Mouse (Mus musculus): ENCODE data around the gene Slc3a2. TPM values are rescaled to one million over a fixed set of nuclear protein-coding genes. Genes with fewer than 3 reads are reported as not detected.

Slc3a2 gene
- polyA plus RNA-seq, 1 experiment from 2014 or later: 118 TPM

DNA sequence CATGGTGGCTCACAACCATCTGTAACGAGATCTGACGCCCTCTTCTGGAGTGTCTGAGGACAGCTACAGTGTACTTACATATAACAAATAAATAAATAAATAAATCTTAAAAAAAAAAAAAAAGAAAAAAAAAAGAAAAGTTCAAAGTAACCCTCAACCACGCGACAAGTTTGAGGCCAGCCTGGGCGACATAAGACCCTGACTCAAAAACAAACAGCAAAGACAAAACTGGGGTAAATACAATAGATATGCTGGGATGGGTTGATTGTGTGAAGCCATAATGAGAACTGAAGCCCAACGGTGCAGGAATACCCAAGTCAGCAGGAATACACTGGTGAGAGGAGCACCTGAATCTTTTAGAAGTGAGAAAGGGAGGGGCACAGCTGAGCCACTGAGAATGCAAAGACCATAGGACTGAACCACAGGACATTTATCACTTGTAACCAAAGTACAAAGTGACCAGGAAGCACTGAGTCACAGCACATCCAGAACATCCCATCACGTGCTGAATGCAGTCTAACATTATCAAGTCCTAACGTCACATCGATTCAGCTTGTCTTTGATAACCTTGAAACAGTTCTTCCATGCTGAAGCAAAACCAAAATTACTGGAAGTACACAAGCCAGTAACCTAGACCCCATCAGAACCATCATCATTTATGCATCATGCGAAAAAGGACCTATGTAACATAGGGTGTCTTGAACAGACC is 6.2 kb downstream of the Slc3a2 start:
- no peaks in the 10 kb centered on the region for H3K9me3 ChIP-seq (replicated peaks)
- peak overlapping the region; percentile 7; the same call in 1 of the 2 replicates for H3K9ac ChIP-seq
- H3K27ac ChIP-seq: peak overlapping the region; percentile 99
- H3K27me3 ChIP-seq: no peaks in the 10 kb centered on the region
- WGBS (ENCODE audit: insufficient replicate concordance): 72% methylated on average over 9 of the region's 10 CpGs
- no peak for ATAC-seq (ENCODE audit: low read depth)
- peaks cover 7% of the 10 kb centered on the region for H3K36me3 ChIP-seq
- DNase-seq: no peak
- H3K4me3 ChIP-seq (replicated peaks): no peak overlapping the region
- peaks cover 73% of the 10 kb centered on the region for H3K4me1 ChIP-seq (replicated peaks)
- H3K4me2 ChIP-seq: no peak overlapping the region; the same call in 1 of the 2 replicates

DNA sequence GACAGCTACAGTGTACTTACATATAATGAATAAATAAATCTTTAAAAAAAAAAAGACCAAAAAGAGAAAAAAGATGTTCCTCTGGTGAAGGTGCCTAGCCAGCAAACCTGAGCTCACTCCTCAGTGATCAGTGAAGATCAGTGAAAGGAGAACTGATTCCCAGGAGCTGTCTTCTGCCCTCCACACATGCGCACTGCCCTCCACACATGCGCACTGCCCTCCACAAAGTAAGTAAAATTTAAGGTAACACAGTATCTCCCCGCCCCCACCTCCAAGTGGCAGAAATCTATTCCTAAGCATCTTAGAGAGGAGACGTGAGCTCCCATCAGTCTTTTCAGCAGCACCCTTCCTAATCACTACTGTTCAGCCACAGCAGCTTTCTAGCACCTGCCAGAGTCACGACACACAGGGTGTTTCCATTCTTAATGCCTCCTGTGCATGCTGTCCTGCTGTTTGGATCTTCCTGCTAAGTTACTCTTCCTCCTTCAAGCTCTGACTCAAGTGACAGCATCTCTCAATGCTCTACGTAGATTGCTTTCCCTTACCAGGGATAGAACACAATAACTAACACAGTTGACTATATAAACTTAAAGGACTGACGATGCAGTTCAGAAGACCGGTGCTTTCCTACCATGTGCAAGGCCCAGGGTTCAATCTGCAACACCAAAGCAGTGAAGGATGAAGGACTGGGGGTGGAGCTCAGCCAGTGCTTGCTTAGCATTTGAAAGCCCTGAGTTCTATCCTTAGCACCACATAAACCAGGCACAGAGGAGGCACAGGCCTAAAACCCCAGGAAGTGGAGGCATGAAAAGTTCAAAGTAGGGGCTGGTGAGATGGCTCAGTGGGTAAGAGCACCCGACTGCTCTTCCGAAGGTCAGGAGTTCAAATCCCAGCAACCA is 7.1 kb downstream of the Slc3a2 start:
- H3K4me3 ChIP-seq (replicated peaks): peak overlapping the region; percentile 9
- H3K9ac ChIP-seq: peak overlapping the region; percentile 57
- H3K36me3 ChIP-seq: peaks cover 15% of the 10 kb centered on the region
- no peaks in the 10 kb centered on the region for H3K9me3 ChIP-seq (replicated peaks)
- H3K4me1 ChIP-seq (replicated peaks): peaks cover 73% of the 10 kb centered on the region
- no peaks in the 10 kb centered on the region for H3K27me3 ChIP-seq
- ATAC-seq (ENCODE audit: low read depth) (peak; percentile 36), DNase-seq (peak; percentile 62)
- peak overlapping the region; percentile 89 for H3K4me2 ChIP-seq
- H3K27ac ChIP-seq: peak overlapping the region; percentile 99
- WGBS (ENCODE audit: insufficient replicate concordance): 65% methylated on average over 10 of the region's 10 CpGs

DNA sequence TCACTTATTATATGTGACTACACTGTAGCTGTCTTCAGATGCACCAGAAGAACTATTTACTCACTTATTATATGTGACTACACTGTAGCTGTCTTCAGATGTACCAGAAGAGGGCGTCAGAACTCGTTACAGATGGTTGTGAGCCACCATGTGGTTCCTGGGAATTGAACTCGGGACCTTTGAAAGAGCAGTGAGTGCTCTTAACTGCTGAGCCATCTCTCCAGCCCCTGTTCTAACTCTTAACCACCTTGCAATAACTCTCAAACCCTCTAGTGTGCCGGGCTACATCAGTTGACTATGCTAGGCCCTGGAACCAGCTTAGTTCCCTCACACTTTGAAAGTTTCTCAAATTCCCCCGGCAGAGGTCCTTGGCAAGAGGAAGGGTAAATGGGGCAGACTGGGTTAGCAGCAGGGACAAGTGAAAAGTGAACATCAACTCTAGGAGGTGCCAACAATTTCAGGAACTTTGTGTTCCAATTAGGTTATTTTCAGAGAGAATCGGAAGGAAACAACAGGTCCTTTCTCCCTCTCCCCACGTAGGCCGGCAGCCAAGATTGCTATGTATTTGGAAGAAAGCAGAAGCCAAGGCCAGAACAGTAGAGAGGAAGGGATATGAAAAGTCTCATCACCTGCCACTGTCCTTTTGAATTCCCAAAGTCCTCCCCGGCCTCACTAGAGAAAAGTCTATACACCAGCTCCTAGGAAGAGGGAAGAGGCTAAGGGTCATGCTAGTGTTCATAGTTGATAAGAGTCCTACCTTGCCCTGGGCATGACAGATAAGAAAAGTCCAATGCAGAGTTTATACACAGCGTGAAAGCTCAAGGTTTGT is 8.3 kb downstream of the Slc3a2 start:
- peak; percentile 82 for DNase-seq
- 34% methylated on average over 10 of the region's 10 CpGs for WGBS (ENCODE audit: insufficient replicate concordance)
- Histone ChIP-seq H3K4me1 (replicated peaks) (peaks cover 75% of the 10 kb centered on the region), H3K36me3 (peaks cover 28% of the 10 kb centered on the region), H3K9me3 (replicated peaks) (no peaks in the 10 kb centered on the region), H3K4me3 (replicated peaks) (peak overlapping the region; percentile 90), H3K27ac (peak overlapping the region; percentile 99), H3K27me3 (no peaks in the 10 kb centered on the region), H3K4me2 (peak overlapping the region; percentile 89), H3K9ac (peak overlapping the region; percentile 94)
- ATAC-seq (ENCODE audit: low read depth): peak; percentile 80

DNA sequence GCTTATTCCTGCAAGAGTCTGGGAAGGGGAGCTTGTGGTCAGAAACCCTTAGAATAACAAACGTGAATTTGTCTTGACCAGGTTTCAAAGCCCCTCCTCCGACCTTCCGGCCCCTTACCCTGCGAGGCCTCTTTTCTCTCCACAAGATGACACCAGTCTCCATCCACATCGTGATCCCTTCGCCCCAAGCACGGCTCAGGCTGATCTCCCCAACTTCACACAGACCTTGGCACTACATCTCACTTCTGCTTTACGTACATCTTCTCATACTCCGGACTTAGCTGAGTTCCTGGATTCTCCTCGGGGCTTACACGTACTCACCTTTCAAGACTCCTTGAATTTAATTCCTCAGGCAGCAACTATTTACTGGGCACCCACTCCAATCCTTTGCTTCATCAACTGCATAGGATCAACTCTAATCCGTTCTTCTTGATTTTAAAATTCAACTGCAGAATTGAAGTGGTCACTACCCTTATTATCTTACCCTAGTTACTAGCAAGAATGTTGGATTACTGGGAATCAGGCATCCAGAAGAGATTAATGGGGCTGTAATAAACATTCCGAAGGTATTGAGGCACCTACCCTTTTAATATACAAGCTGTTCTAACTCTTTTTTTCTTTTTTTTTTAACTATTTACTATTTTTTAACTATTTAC is 9.0 kb downstream of the Slc3a2 start:
- 6% methylated on average over 13 of the region's 13 CpGs for WGBS (ENCODE audit: insufficient replicate concordance)
- peak overlapping the region; percentile 90 for H3K4me3 ChIP-seq (replicated peaks)
- H3K9me3 ChIP-seq (replicated peaks): no peaks in the 10 kb centered on the region
- H3K27ac ChIP-seq: peak overlapping the region; percentile 99
- H3K27me3 ChIP-seq: no peaks in the 10 kb centered on the region
- peak overlapping the region; percentile 89 for H3K4me2 ChIP-seq
- DNase-seq (no peak), ATAC-seq (ENCODE audit: low read depth) (peak; percentile 21)
- peaks cover 82% of the 10 kb centered on the region for H3K4me1 ChIP-seq (replicated peaks)
- H3K36me3 ChIP-seq: peaks cover 35% of the 10 kb centered on the region
- H3K9ac ChIP-seq: peak overlapping the region; percentile 94

DNA sequence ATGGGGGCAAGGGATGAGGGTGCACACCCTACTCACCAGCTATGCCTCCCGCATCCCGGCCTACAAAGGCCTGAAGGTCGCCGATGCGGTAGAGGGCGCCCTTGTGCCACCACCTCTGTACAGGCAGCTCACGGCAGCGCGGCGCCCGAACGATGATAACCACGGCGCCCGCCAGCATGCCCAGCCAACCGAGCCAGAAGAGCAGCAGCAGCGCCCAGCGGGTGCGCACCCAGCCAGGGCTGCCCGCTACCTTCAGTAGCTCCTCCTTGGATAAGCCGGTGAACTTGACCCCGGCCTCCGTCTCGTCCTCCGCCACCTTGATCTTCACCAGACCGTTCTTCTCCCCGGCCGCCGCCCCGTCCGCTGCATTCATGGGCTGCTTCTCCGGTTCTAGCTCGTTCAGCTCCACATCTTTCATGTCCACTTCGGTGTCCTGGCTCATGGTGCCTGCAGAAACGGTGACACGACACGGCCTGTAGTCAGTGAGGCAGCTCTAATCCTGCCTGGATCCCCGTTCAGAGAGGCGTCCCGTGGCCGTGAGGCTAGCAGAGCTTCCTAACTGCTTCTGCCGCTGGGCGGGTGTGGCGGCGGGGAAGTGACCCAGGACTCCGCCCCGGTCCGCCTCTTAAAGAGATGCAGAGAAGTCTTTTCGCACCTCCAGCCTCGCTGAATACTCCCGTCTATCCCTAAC is 9.7 kb downstream of the Slc3a2 start:
- peaks cover 83% of the 10 kb centered on the region for H3K4me1 ChIP-seq (replicated peaks)
- WGBS (ENCODE audit: insufficient replicate concordance): under 1% methylated on average over 51 of the region's 51 CpGs

DNA sequence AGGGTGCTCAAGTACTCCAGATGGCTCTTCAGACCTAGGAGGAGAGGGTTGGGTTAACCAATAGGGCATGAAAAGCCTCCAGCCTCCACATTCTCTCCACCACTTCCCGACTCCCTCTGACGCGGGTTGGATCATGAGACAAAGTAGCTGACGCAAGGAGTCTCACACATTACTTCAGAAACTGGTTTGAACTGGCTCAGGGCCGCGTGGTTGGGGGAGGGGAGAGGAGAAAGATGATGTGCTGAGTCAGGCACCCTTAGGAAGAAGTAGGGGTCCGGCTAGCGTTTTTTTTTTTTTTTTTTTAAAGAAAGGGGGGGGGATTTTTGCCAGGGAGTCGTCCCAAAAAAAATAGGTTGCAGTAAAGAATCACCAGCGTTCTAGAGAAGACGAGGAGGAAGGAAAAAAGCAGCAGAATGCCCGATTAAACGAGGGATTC is 10.3 kb downstream of the Slc3a2 start:
- 1% methylated on average over 13 of the region's 13 CpGs for WGBS (ENCODE audit: insufficient replicate concordance)
- peaks cover 48% of the 10 kb centered on the region for H3K36me3 ChIP-seq
- H3K9ac ChIP-seq: peak overlapping the region; percentile 94
- peak overlapping the region; percentile 99 for H3K27ac ChIP-seq
- H3K4me3 ChIP-seq (replicated peaks): peak overlapping the region; percentile 90
- H3K9me3 ChIP-seq (replicated peaks): no peaks in the 10 kb centered on the region
- no peaks in the 10 kb centered on the region for H3K27me3 ChIP-seq
- peak overlapping the region; percentile 89 for H3K4me2 ChIP-seq
- DNase-seq (peak; percentile 75), ATAC-seq (ENCODE audit: low read depth) (peak; percentile 29)
- H3K4me1 ChIP-seq (replicated peaks): peaks cover 84% of the 10 kb centered on the region

More for the DNA sequence above, 9.7 kb downstream of the Slc3a2 start:
- DNase-seq (peak; percentile 93), ATAC-seq (ENCODE audit: low read depth) (peak; percentile 82)
- Histone ChIP-seq H3K27me3 (no peaks in the 10 kb centered on the region), H3K27ac (peak overlapping the region; percentile 99), H3K36me3 (peaks cover 42% of the 10 kb centered on the region), H3K4me2 (peak overlapping the region; percentile 89), H3K9me3 (replicated peaks) (no peaks in the 10 kb centered on the region), H3K4me3 (replicated peaks) (peak overlapping the region; percentile 90), H3K9ac (peak overlapping the region; percentile 94)

DNA sequence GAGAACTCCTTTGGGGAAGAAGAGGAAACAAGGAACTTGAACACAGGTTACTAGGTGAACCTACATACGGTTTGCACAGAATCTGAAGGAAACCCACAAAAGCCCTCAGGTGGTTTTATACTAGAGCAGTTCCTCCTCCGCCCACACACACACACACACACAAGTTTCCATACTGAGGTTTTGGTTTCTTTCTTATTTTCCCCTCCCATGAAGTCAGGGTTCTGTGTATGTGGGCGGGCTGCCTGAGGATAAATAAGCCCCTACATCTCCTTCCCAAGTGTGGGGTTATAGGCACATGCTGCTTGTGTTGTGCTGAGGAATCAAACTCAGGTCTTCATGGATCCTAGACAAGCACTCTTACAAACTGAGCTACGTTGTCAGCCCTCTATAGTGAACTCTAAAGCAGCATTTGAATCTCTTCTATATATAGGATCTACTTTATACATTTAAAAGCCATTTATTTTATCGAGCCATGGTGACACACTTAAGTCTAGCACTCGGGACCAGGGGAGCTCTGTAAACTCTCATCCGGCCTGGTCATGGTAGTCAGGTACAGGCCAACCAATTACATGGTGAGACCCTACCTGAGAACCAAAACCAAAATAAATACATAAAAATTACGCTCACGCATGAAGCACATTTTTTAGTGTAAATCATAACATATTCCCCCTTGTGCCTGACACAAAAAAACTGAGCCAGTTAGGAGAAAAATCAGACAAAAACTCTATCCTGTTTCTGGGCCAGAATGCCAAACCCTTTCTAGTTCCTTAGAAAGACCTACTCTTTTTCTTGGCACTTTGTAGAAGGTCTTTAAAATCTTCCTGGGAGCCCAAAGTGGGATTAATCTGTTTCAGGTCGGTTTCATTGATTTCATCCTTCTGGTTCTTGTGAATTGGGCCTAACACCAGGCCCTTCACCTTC is 11.0 kb downstream of the Slc3a2 start:
- WGBS (ENCODE audit: insufficient replicate concordance): 30% methylated on average over 10 of the region's 10 CpGs
- peak overlapping the region; percentile 89 for H3K4me2 ChIP-seq
- peaks cover 54% of the 10 kb centered on the region for H3K36me3 ChIP-seq
- no peaks in the 10 kb centered on the region for H3K27me3 ChIP-seq
- H3K4me1 ChIP-seq (replicated peaks): peaks cover 84% of the 10 kb centered on the region
- peak overlapping the region; percentile 94 for H3K9ac ChIP-seq
- no peak for ATAC-seq (ENCODE audit: low read depth)
- no peaks in the 10 kb centered on the region for H3K9me3 ChIP-seq (replicated peaks)
- peak overlapping the region; percentile 90 for H3K4me3 ChIP-seq (replicated peaks)
- DNase-seq: no peak
- peak overlapping the region; percentile 99 for H3K27ac ChIP-seq

DNA sequence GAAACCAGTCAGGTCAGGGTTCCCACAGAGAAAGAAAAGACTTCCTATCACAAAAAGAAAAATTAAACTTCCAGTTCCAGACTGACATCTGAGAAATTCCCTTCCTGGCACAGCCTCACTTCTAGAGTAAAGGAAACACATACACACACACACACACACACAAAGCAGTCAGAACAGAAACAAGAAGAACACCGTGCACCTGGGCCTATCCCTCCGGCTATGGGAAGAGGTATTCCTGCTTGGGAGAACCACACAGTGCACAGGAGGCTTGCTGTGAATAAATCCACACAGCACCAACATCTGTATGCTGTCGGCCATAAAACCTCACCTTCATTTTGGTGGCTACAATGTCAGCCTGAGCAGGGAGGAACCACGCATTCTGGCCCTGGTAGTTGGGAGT is 11.7 kb downstream of the Slc3a2 start:
- H3K36me3 ChIP-seq: peaks cover 61% of the 10 kb centered on the region
- peak overlapping the region; percentile 94 for H3K9ac ChIP-seq
- peak overlapping the region; percentile 90 for H3K4me3 ChIP-seq (replicated peaks)
- no peaks in the 10 kb centered on the region for H3K9me3 ChIP-seq (replicated peaks)
- no peaks in the 10 kb centered on the region for H3K27me3 ChIP-seq
- peak overlapping the region; percentile 99 for H3K27ac ChIP-seq
- peak overlapping the region; percentile 89 for H3K4me2 ChIP-seq
- no peak for DNase-seq
- peaks cover 85% of the 10 kb centered on the region for H3K4me1 ChIP-seq (replicated peaks)
- 72% methylated on average over 4 of the region's 4 CpGs for WGBS (ENCODE audit: insufficient replicate concordance)
- no peak for ATAC-seq (ENCODE audit: low read depth)

DNA sequence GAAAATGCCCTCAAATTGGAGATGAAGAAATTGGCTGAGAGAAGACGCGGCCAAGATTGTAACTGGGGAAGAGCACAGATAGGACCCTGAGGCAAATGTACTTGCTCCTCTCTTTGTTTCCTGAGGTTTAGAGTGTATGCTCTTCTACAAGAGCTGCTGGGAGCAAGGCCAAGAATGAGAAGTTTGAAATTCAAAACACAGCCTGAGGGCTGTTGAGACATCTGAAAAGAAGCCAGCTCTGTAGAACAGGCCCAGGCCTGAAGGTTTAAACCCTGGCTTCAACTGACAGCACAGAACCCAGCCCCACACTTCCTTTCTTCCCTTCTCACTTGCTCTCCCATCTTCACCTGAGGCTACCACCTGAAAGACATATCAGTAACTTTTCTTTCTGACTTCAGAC is 13.1 kb downstream of the Slc3a2 start:
- DNase-seq (no peak), ATAC-seq (ENCODE audit: low read depth) (no peak)
- H3K4me1 ChIP-seq (replicated peaks): peaks cover 72% of the 10 kb centered on the region
- H3K27ac ChIP-seq: peak overlapping the region; percentile 10; the same call in 1 of the 2 replicates
- H3K9me3 ChIP-seq (replicated peaks): no peaks in the 10 kb centered on the region
- peak overlapping the region; percentile 94 for H3K9ac ChIP-seq
- H3K4me3 ChIP-seq (replicated peaks): peak overlapping the region; percentile 90
- 93% methylated on average over 2 of the region's 2 CpGs for WGBS (ENCODE audit: insufficient replicate concordance)
- H3K4me2 ChIP-seq: peak overlapping the region; percentile 89
- H3K36me3 ChIP-seq: peaks cover 65% of the 10 kb centered on the region
- no peaks in the 10 kb centered on the region for H3K27me3 ChIP-seq
